1 mouse cellular context compared by ENCODE assay signal in the genomic region with DNA sequence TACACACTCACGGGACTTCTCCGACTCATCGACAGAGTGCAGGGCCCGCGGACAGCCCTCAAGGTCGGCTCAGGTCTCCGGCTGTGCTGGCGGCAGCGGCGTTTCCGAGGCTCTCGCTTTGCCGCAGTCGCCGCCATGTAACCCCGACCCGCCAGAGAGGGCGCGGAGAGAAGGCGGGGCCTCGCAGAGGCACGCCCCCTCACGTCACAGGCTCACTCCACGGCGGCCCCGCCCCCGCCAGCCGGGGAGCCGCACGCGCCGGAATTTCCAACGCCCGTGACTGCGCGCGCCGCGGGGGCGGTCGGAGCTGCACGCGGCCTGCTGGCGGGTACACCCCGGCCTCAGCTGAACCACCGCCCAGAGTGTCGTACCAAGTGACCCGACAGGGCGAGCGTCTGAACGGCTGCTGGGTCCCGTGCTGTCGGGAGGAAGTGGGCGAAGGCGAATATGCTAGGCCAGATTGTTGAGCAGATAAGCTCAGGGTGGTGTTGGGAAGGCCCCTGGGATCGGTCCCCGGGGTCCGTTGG.
A peak's percentile ranks its signal among the peaks of the same experiment; 100 is the strongest.
TF ChIP-seq lines count a peak whose summit lies in the region.

A gene (minus strand): TSS at position 154 of the 527 bp plus-strand sequence.

TF ChIP-seq in CH12.LX, 34 proteins besides CTCF, POLR2A, EP300 and RAD21 (continued from another document):
- TF ChIP-seq NELFE (IDR thresholded peaks at IDR 0.05; ENCODE audit: low read depth, low read length) (peak; percentile 68), USF2 (conservative IDR thresholded peaks at IDR 0.05; ENCODE audit: low read depth, low read length) (no peak), TBP (conservative IDR thresholded peaks at IDR 0.05; ENCODE audit: low read depth, low read length) (peak; percentile 39; the same call in 1 of the 2 replicates), RCOR1 (conservative IDR thresholded peaks at IDR 0.05; ENCODE audit: low read depth, low read length) (no peak; the same call in 1 of the 2 replicates), CHD1 (IDR thresholded peaks at IDR 0.05; ENCODE audit: low read depth, low read length) (no peak), UBTF (IDR thresholded peaks at IDR 0.05; ENCODE audit: low read depth, low read length) (peak; percentile 95), MYC (IDR thresholded peaks at IDR 0.05; ENCODE audit: low read depth, low read length) (peak; percentile 50; the same call in 1 of the 2 replicates), MXI1 (IDR thresholded peaks at IDR 0.05; ENCODE audit: low read depth, low read length) (peak; percentile 92), E2F4 (IDR thresholded peaks at IDR 0.05; ENCODE audit: insufficient replicate concordance, low read depth, low read length) (no peak), ZNF384 (IDR thresholded peaks at IDR 0.05; ENCODE audit: low read depth, low read length) (0 out of 2 replicates have a peak, but pooled peaks have one; percentile 7), KAT2A (IDR thresholded peaks at IDR 0.05; ENCODE audit: insufficient replicate concordance, low read length) (0 out of 2 replicates have a peak, but pooled peaks have one; percentile 20)
